Mouse (Mus musculus): Measurements from ENCODE around the gene Slc25a33.

GRCm38 (mm10) chr4:149800172-149800464 lies 26.0 kb upstream of the Slc25a33 start:
- TF ChIP-seq POLR2A (IDR thresholded peaks at IDR 0.05; ENCODE audit: insufficient read depth, low read depth, low read length) (no peak), CTCF (IDR thresholded peaks at IDR 0.05) (no peak), EP300 (IDR thresholded peaks at IDR 0.05; ENCODE audit: insufficient read depth, low read depth, low read length) (no peak)
